Mouse (Mus musculus): ENCODE data around the gene Pkp4. TPM values are rescaled to one million over a fixed set of nuclear protein-coding genes. Genes with fewer than 3 reads are reported as not detected.

The Pkp4 gene
- polyA plus RNA-seq, 1 experiment from 2014 or later, result 32.4 TPM

DNA sequence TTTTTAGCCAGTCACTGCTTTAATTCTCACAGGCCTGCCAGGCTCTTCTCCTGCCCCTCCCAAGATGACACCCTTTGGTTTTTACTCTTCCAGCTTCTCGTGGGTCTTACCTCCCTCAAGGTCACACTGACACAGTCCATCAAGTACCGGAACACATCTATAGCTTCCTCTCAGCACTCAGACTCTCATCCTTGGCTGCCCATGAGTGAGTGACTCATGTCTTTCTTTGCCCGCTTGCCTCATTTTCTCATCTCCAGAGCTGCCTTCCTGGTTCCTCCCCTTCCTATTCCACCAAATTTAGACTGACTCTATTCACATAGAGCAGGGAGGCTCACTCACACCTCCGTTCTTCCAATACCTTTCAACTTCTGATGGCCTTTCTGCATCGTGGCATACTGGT is 42.3 kb downstream of the Pkp4 start:
- ATAC-seq (ENCODE audit: extremely low read depth, insufficient number of reproducible peaks, low FRiP score, low TSS enrichment), result no peak
- no peaks in the 10 kb centered on the region for H3K9me3 ChIP-seq
- H3K27me3 ChIP-seq (replicated peaks), result no peaks in the 10 kb centered on the region
- no peaks in the 10 kb centered on the region for H3K36me3 ChIP-seq
- H3K27ac ChIP-seq (replicated peaks), result peak overlapping the region; percentile 76
- peaks cover 78% of the 10 kb centered on the region for H3K4me1 ChIP-seq
- no peak overlapping the region for H3K4me3 ChIP-seq
- H3K9ac ChIP-seq, result peak overlapping the region; percentile 6
- WGBS, result 33% methylated on average over 5 of the region's 5 CpGs
- H3K4me2 ChIP-seq, result peak overlapping the region; percentile 9; the same call in 1 of the 2 replicates

GRCm38 (mm10) chr2:59203627-59204425 is 43.2 kb downstream of the Pkp4 start:
- Histone ChIP-seq H3K9ac (no peak overlapping the region), H3K4me2 (no peak overlapping the region), H3K27ac (replicated peaks) (peak overlapping the region; percentile 76), H3K4me3 (no peak overlapping the region), H3K27me3 (replicated peaks) (no peaks in the 10 kb centered on the region), H3K36me3 (no peaks in the 10 kb centered on the region), H3K4me1 (peaks cover 78% of the 10 kb centered on the region), H3K9me3 (no peaks in the 10 kb centered on the region)
- WGBS, result 65% methylated on average over 3 of the region's 3 CpGs
- no peak for ATAC-seq (ENCODE audit: extremely low read depth, insufficient number of reproducible peaks, low FRiP score, low TSS enrichment)

DNA sequence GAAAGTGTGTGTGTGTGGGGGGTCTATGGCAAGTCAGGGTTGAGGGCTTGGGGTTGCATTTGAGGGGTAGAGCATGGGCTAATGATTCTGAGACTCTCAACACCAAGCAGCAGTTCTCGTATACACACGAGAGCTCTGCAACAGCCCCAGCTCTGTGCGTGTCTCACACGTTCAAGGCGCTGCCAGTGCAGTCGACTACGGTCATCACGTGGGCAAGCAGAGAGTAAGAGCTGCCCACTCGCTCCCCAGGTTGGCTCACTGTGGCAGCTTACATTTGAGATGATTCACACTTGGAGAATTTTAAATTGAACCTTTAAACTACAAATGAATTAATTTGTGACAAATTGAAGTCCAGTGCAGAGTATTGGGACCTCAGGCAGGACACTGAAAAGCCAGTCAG is 44.4 kb downstream of the Pkp4 start:
- H3K4me2 ChIP-seq, result no peak overlapping the region
- H3K4me3 ChIP-seq, result no peak overlapping the region
- no peak for ATAC-seq (ENCODE audit: extremely low read depth, insufficient number of reproducible peaks, low FRiP score, low TSS enrichment)
- H3K27me3 ChIP-seq (replicated peaks), result no peaks in the 10 kb centered on the region
- H3K9me3 ChIP-seq, result no peaks in the 10 kb centered on the region
- no peak overlapping the region for H3K27ac ChIP-seq (replicated peaks)
- H3K9ac ChIP-seq, result no peak overlapping the region
- 90% methylated on average over 9 of the region's 9 CpGs for WGBS
- H3K4me1 ChIP-seq, result peaks cover 74% of the 10 kb centered on the region
- H3K36me3 ChIP-seq, result no peaks in the 10 kb centered on the region

GRCm38 (mm10) chr2:59206190-59206589 is 45.5 kb downstream of the Pkp4 start:
- H3K27ac ChIP-seq (replicated peaks), result peak overlapping the region; percentile 92; the same call in 1 of the 2 replicates

GRCm38 (mm10) chr2:59207240-59207639 is 46.6 kb downstream of the Pkp4 start:
- H3K36me3 ChIP-seq, result no peaks in the 10 kb centered on the region
- H3K4me3 ChIP-seq, result peak overlapping the region; percentile 25
- 13% methylated on average over 4 of the region's 4 CpGs for whole genome bisulfite sequencing
- ATAC-seq (ENCODE audit: extremely low read depth, insufficient number of reproducible peaks, low FRiP score, low TSS enrichment), result no peak
- peak overlapping the region; percentile 92 for H3K27ac ChIP-seq (replicated peaks)
- no peaks in the 10 kb centered on the region for H3K27me3 ChIP-seq (replicated peaks)
- H3K4me1 ChIP-seq, result peaks cover 71% of the 10 kb centered on the region
- no peaks in the 10 kb centered on the region for H3K9me3 ChIP-seq
- H3K4me2 ChIP-seq, result peak overlapping the region; percentile 63
- H3K9ac ChIP-seq, result peak overlapping the region; percentile 76

More at GRCm38 (mm10) chr2:59206190-59206589, 45.5 kb downstream of the Pkp4 start:
- H3K4me3 ChIP-seq, result no peak overlapping the region
- 69% methylated on average over 2 of the region's 2 CpGs for WGBS
- H3K36me3 ChIP-seq, result no peaks in the 10 kb centered on the region
- no peaks in the 10 kb centered on the region for H3K9me3 ChIP-seq
- H3K4me2 ChIP-seq, result no peak overlapping the region
- no peak for ATAC-seq (ENCODE audit: extremely low read depth, insufficient number of reproducible peaks, low FRiP score, low TSS enrichment)
- H3K4me1 ChIP-seq, result peaks cover 73% of the 10 kb centered on the region
- H3K27me3 ChIP-seq (replicated peaks), result no peaks in the 10 kb centered on the region
- H3K9ac ChIP-seq, result no peak overlapping the region

- Histone ChIP-seq H3K27ac (replicated peaks) (peak overlapping the region; percentile 92), H3K9me3 (no peaks in the 10 kb centered on the region), H3K4me2 (peak overlapping the region; percentile 63), H3K36me3 (no peaks in the 10 kb centered on the region), H3K4me3 (peak overlapping the region; percentile 25), H3K9ac (peak overlapping the region; percentile 76), H3K27me3 (replicated peaks) (no peaks in the 10 kb centered on the region), H3K4me1 (peaks cover 69% of the 10 kb centered on the region)
- 21% methylated on average over 5 of the region's 5 CpGs for WGBS
- no peak for ATAC-seq (ENCODE audit: extremely low read depth, insufficient number of reproducible peaks, low FRiP score, low TSS enrichment)
Observed at GRCm38 (mm10) chr2:59207725-59208124, 47.1 kb downstream of the Pkp4 start.

DNA sequence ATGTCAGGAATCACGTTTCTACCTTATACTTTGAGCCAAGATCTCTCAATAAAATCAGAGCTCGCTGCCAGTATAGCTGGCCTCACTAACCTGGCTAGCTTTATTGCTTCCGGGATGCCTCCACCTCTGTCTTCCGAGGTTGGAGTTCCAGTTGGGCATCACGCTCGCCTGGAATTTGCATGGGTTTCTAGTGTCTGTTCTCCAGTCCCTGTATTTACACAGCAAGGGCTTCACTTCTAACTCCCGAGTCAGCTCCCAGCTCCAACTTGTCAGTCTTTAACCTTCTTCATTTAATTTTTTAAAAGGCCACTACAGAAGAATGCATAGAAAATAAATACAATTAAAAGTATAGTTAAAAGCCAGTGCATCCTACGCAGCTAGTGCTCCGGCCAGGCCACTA is 47.6 kb downstream of the Pkp4 start:
- H3K9ac ChIP-seq, result peak overlapping the region; percentile 76; the same call in 1 of the 2 replicates

GRCm38 (mm10) chr2:59211051-59211450 is 50.4 kb downstream of the Pkp4 start:
- Histone ChIP-seq H3K4me1 (peaks cover 45% of the 10 kb centered on the region), H3K4me2 (no peak overlapping the region), H3K27me3 (replicated peaks) (no peaks in the 10 kb centered on the region), H3K9me3 (no peaks in the 10 kb centered on the region), H3K36me3 (peaks cover 12% of the 10 kb centered on the region), H3K4me3 (no peak overlapping the region), H3K27ac (replicated peaks) (no peak overlapping the region), H3K9ac (no peak overlapping the region)
- 82% methylated on average over 5 of the region's 5 CpGs for WGBS
- no peak for ATAC-seq (ENCODE audit: extremely low read depth, insufficient number of reproducible peaks, low FRiP score, low TSS enrichment)

More for the DNA sequence above, 47.6 kb downstream of the Pkp4 start:
- WGBS, result 60% methylated on average over 9 of the region's 9 CpGs
- H3K4me3 ChIP-seq, result no peak overlapping the region
- H3K4me1 ChIP-seq, result peaks cover 64% of the 10 kb centered on the region
- H3K9me3 ChIP-seq, result no peaks in the 10 kb centered on the region
- H3K36me3 ChIP-seq, result no peaks in the 10 kb centered on the region
- no peak for ATAC-seq (ENCODE audit: extremely low read depth, insufficient number of reproducible peaks, low FRiP score, low TSS enrichment)
- peak overlapping the region; percentile 63 for H3K4me2 ChIP-seq
- H3K27me3 ChIP-seq (replicated peaks), result no peaks in the 10 kb centered on the region
- peak overlapping the region; percentile 92 for H3K27ac ChIP-seq (replicated peaks)

DNA sequence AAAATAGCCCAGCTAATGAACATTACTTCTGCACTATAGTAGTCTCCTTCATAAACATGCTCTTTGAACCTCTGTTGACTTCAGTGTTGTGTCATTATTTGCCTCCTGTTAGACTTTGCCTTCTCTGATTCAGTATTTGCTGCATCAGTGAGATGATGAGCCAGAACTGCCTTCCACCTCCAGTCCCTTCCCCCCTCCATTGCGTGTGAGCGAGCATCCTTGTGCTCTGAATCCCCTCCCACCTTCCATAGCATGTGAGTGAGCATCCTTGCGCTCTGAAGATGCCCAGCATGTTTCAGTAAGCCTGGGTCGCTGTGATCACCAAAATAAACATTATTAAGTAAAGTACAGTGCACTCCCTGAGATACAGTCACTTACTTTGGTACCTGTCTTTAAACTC is 51.8 kb downstream of the Pkp4 start:
- Histone ChIP-seq H3K9ac (no peak overlapping the region), H3K36me3 (peaks cover 25% of the 10 kb centered on the region), H3K27ac (replicated peaks) (no peak overlapping the region), H3K27me3 (replicated peaks) (no peaks in the 10 kb centered on the region), H3K9me3 (no peaks in the 10 kb centered on the region), H3K4me3 (no peak overlapping the region), H3K4me2 (no peak overlapping the region), H3K4me1 (peaks cover 36% of the 10 kb centered on the region)
- WGBS, result 81% methylated on average over 4 of the region's 4 CpGs
- ATAC-seq (ENCODE audit: extremely low read depth, insufficient number of reproducible peaks, low FRiP score, low TSS enrichment), result no peak

- H3K36me3 ChIP-seq, result peaks cover 29% of the 10 kb centered on the region
Observed at GRCm38 (mm10) chr2:59212846-59213245, 52.2 kb downstream of the Pkp4 start.

GRCm38 (mm10) chr2:59217931-59218330 is 57.3 kb downstream of the Pkp4 start:
- Histone ChIP-seq H3K4me1 (peaks cover 36% of the 10 kb centered on the region), H3K9ac (no peak overlapping the region), H3K9me3 (no peaks in the 10 kb centered on the region), H3K27ac (replicated peaks) (no peak overlapping the region), H3K27me3 (replicated peaks) (no peaks in the 10 kb centered on the region), H3K4me3 (no peak overlapping the region), H3K36me3 (peaks cover 39% of the 10 kb centered on the region), H3K4me2 (no peak overlapping the region)
- WGBS, result 91% methylated on average over 6 of the region's 6 CpGs
- ATAC-seq (ENCODE audit: extremely low read depth, insufficient number of reproducible peaks, low FRiP score, low TSS enrichment), result no peak

More at GRCm38 (mm10) chr2:59212846-59213245, 52.2 kb downstream of the Pkp4 start:
- Histone ChIP-seq H3K4me3 (no peak overlapping the region), H3K4me1 (peaks cover 32% of the 10 kb centered on the region), H3K27me3 (replicated peaks) (no peaks in the 10 kb centered on the region), H3K9ac (no peak overlapping the region), H3K9me3 (no peaks in the 10 kb centered on the region), H3K4me2 (no peak overlapping the region), H3K27ac (replicated peaks) (no peak overlapping the region)
- 89% methylated on average over 1 of the region's 1 CpGs for WGBS
- no peak for ATAC-seq (ENCODE audit: extremely low read depth, insufficient number of reproducible peaks, low FRiP score, low TSS enrichment)
